Mouse (Mus musculus) heart, postnatal 36 days (tissue): Measurements from ENCODE around the gene Galnt2. TPM values are rescaled to one million over a fixed set of nuclear protein-coding genes. Genes with fewer than 3 reads are reported as not detected.
A peak's percentile ranks its signal among the peaks of the same experiment; 100 is the strongest.

ENCODE experiments used
- DNase-seq, 2 experiments: peaks; one replicate each; pipeline ENCODE4 v3.0.0; 2021 to 2022
- intact Hi-C: fragments of 180-260 bp; cut with DNase I; formaldehyde crosslinking; loops from one replicate; pipeline ENCODE4 v1.15.1; 2025
- total RNA-seq, 2 experiments: library from RNA; stranded (reverse); gene quantifications; 2 replicates each; pipeline ENCODE4 v1.2.3; 2021

Galnt2 gene
- total RNA-seq, 2 experiments from 2014 or later = 32.1 to 34.2 TPM

DNA sequence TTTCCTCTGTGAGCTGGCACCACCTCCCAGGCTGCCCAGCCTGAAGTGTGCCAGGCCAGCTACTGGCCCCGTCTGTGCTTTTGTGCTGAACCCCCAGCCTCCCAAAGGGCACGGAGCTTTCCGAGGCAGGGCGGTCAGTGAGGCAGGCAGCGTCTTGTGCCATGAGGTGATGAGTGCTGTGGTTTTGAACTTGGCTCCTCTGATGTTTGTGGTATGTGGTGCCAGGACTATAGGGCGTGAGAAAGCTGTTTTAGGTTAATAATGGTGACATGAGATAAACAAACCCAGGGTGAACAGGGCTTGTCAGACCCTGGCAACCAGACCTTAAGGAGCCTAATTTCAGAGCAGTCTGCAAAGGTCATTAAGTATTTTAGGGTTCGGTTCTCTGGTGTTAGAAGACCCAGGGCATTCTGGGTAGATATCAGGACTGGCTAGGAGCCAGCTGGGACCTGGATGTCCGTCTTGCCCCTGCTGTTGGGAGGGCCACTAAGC, 86.0 kb downstream of the Galnt2 start:
- DNase-seq = peak; percentile 49 to 60
- intact Hi-C loops = loop anchor here (2.0 kb wide), 1 partner anchor 34 kb away; no protein-coding TSS in a partner anchor

DNA sequence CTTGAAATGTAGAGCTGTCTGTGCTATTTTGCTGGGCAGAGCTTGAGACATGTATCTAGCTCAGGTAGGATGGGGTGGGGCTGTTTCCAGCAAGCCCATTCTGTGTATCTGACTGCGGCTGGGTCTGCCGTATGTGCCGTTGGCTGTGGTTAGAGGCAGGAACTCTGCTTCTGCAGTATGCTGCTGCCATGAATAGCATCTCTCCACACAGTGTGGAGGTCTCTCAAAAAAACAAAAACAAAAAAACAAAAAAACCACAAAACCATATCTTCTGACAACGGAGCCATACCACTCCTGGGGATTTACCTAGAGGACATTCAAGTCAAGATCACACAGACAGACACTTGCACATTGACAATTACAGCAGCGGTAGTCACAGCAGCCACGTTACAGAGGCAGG, 86.6 kb downstream of the Galnt2 start:
- no peak for DNase-seq
- intact Hi-C loops = loop anchor here (2.0 kb wide), 1 partner anchor 35 kb away; no protein-coding TSS in a partner anchor

DNA sequence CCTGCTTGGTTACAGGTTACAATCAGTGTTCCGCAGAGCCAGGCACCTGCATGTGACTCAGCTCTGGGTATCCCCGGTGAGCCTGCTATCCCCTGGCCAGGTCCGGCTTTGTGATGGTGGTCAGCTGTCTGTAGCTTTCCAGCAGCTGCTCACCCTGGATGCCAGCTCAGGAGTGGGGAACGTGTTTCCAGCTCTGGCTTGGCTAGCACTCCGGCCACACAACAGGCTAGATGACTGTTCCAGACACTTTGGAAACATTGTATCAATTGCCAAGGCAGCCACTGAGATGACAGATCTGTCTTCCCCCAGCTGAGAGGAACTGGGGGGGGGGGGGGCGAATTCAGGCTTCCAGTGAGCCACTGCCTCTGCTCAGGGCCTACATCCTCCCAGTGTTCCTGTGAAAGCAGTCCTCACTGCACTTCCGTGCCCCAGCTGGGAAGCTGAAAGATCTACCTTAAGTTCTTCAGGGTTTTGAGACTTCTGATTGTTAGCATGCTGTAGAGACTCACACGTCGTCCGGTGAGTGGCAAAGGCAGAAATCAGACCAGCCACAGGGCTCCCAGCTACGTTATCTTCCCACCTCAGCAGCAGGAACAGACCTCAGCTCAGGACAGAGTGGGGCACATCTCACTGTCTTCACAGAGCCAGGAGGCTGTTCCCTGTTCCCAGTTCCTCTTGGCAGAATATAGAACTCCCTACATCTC, 87.6 kb downstream of the Galnt2 start:
- DNase-seq = peak; percentile 55 to 69
- intact Hi-C loops = no loop called here

DNA sequence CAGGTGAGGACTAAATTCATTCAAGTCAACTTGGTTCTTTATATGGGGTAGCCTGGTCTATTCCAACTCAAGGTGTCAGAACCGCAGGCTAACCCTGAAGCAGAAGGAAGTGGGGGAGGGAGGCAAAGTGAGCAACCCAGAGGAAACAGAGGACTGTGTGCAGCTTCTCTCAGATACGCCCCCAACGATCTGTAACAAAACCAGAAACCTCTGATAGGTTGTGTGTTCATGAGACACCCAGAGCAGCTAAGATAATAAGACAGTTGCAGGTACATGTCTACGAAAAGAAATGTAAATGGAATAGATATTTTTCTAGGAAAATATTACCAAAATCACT, 88.1 kb downstream of the Galnt2 start:
- intact Hi-C loops = no loop called here
- DNase-seq = no peak

DNA sequence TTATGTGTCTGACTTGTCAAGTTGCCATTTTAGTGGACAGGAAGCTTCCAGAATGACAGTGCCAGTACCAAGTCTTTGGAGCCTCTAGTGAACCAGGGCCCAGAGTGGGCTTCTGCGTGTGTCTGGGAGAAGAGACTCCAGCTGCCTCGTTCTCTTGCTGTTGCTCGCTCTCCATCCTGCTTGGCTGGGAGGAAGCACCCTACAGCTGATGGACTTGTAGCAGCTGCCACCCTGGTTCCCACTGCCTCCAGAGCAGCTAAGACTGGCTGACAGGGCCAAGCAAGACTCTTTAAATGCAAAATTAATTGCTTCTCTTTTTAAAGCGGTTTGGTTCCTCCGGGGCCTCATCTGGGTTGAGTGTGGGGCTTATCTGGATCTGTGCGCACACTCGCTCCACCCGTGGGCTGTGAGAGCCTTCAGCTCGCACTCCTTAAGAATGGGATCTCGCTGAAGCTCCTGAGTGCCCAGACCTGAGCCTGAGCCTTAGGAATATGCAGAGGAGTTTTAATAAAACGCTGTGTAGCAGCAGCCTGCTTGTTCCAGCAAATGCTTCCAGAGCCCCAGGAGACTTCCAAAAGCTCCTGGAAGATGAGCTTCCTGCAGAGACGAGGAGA, 90.1 kb downstream of the Galnt2 start:
- intact Hi-C loops = no loop called here
- no peak for DNase-seq

DNA sequence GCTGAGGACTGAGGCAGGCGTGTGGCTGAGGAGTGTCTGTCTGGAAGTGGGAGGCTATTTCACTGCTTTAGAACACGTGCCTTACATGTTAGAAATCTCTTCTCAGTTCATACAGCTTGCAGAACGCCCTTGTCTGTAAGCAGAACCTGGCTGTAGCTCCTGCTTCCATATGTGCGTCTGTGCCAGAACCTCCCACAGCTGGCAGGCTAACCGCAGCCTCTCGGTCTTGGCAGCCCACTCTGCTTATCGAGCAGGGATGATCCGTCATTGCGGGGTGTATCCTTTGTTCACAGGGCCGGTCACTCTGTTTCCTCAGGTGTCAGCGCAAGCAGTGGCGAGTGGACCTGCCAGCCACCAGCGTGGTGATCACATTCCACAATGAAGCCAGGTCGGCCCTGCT, 92.2 kb downstream of the Galnt2 start:
- DNase-seq = peak; percentile 26 to 40
- intact Hi-C loops = no loop called here

DNA sequence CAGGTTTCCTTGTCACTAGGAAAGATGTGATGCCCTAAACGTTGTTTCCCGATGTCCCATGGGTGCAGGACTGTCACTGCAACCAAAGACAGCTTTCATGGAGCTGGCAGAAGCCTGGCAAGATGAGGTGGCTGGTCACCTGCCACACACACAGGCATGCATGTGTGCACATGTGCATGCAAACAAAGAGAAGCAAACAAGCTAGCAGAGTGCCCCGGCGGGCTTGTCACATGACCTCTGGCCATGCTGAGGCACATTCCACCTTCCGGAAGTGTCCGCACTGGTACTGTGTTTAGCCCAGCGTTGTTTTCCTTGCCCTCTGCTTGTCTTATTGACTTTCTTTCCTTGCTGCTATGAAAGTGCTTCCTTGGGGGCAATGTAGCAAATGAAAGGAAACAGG, 97.1 kb downstream of the Galnt2 start:
- no peak for DNase-seq
- intact Hi-C loops = no loop called here

DNA sequence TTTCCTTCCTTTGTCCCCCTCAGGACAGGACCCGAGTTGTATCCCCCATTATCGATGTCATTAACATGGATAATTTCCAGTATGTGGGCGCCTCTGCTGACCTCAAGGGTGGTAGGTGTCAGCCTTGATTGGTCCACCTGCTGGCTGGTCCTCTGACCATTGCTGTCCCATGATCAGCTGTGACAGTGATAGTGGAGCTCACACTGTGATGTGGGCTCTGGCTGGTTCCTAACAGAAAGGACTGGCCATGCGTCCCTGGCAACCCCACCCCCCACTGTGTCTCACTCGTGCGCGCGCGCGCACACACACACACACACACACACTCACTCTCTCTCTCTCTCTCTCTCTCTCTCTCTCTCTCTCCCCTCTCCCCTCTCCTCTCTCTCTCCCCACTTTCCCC, 98.5 kb downstream of the Galnt2 start:
- no peak for DNase-seq
- intact Hi-C loops = no loop called here

DNA sequence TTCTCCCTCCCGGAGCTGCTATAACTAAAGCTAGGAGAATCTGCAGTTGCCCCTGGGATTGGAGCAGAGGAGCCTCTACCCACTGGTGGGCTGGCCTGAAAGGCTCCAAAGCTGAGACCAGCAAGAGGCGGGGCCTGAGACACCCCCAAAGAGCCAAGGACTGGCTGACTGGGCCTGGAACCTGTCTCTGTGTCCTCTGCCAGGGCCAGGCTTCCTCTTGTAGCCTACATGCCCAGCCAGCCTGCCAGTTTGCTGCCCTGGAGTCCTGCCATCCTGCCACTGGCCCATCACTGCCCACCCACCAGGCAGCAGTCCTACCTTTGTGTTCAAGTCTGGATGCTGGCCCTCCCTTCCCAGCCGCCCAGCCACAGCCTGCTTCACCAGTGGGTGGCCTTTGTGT, 99.2 kb downstream of the Galnt2 start:
- no peak for DNase-seq
- intact Hi-C loops = no loop called here

DNA sequence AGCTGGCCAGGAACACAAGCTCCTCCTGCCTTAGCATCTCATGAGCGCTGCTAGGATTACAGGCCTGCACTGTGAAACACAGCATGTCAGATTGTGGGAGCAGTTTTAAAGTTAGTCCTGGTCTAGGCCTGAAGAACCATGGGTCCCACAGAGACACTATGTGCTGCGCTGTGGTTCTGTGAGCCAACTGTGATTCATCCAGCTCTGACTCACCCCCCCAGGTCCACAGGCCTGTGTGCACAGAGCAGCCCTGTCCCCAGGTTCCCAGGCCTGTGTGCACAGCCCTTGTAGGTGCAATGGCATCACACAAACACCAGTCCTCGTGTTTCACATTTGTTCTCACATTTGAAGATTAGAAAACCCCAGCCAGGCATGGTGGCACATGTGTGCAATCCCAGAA, 99.9 kb downstream of the Galnt2 start:
- no peak for DNase-seq
- intact Hi-C loops = no loop called here

DNA sequence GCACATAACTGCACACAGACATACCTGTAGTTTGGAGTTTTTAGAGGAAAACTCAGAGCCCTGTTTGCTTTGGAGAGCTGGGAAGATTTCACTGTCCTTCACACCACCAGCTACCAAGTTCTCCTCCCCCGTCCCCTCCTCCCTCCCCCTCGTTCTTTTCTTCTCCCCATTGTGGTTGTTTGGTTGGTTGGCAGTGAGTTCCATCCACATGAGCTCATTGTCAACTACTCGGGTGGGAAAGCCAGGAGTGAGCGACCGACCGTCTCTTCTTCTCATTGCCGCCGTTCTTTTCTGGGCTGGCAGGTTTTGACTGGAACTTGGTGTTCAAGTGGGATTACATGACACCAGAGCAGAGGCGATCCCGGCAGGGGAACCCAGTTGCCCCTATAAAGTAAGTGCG, 100.5 kb downstream of the Galnt2 start:
- DNase-seq = no peak
- intact Hi-C loops = no loop called here

DNA sequence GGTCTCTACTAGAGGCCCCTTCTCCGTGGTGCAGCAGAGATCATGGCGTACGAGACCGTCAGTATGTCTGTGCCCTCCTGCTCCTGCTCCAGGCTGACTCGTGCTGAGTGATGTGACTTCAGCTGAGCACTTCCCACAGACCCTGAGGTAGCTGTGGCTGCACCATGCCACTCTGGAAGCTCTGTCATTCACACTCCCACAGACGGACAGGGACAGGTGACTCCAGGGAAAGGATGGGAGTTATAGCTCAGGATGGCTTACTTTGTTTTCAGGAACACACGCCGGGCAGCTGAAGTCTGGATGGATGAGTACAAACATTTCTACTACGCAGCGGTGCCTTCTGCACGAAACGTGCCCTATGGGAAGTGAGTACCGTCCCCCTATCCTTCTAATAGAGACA, 105.1 kb downstream of the Galnt2 start:
- intact Hi-C loops = no loop called here

DNA sequence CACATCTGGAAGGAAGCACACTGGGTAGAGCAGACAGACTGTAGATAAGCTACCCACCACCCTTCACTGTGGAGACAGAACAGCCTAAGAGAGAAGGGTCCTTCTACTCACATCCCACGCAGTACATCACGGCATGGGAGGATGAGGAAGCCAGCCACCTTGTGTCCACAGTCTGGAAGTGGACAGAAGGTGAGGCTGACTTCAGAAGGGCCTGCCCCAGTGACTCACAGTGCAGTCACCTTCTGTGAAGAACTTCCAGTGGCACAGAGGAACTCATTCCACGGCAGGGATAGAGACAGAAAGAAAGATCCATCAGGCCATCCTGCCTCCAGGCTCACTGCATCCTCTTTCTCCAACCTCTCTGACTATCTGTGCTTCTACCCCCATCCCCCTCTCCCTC, 108.6 kb downstream of the Galnt2 start:
- intact Hi-C loops = loop anchor here (10.0 kb wide), 1 partner anchor 545 kb away; no protein-coding TSS in a partner anchor

More for the DNA sequence above, 105.1 kb downstream of the Galnt2 start:
- DNase-seq = no peak

DNA sequence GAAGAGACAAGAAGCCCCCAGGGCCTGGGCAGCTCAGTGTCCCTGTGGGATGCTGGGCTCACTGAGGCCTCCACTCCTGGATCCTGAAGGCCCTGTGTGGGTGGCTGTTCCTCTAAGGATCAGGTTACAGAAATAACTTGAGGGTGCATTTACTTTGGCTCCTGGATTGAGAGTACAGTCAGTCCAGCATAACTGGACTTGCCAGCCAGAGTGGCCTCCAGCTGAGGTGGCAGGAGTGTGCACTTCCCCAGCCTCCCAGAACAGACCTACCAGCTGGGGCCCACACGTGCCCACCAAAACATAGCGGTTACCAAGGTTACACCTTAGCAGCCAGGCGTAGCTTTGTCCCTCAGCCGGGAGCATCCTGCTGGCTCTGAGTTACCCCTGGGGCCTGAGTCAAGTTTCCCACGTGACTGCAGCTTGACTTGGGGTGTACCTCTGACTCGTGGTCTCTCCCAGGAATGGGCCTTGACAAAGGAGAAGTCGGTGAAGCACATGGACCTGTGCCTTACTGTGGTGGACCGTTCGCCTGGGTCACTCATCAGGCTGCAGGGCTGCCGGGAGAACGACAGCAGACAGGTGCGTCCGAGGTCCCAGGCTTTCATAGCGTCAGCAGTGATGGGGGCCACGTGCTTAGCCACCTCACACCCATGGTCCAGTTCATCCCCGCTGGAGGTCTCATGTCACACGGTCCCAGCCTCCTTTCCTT, 109.3 kb downstream of the Galnt2 start:
- intact Hi-C loops = loop anchor here (10.0 kb wide), 1 partner anchor 546 kb away; no protein-coding TSS in a partner anchor
- no peak for DNase-seq

More for the DNA sequence above, 108.6 kb downstream of the Galnt2 start:
- no peak for DNase-seq

DNA sequence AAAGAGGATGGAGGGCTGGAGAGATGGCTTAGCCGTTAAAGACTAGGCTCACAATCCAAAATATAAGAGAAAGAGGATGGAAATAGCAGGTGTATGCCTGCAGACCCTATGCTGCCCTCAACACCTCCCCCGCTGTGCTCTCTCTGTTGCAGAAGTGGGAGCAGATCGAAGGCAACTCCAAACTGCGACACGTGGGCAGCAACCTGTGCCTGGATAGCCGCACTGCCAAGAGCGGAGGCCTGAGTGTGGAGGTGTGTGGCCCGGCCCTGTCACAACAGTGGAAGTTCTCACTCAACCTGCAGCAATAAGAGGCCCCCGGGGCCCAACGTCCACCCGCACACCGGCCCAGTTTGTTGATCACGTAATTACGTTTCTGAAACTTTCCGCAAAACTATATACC, 112.0 kb downstream of the Galnt2 start:
- intact Hi-C loops = loop anchor here (10.0 kb wide), 1 partner anchor 548 kb away; no protein-coding TSS in a partner anchor

DNA sequence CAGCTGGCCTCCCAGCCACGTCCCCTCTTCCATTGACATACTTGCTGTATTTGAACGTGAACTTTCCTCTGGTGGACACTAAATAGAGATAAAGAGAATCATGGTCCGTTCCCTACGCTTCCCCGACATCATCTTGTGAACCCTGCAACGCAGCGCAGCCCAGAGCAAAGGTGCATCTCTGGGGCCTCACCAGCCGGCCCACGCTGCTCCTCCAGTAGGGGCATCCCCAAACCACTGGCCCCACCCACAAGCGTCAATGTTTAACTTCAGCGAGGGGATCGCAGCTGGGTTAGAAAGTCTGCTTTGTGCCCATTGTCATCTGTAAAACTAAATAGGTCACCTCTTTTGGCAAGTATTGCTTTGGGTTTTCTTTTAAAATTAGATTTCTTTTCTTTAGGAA, 112.8 kb downstream of the Galnt2 start:
- no peak for DNase-seq
- intact Hi-C loops = loop anchor here (10.0 kb wide), 1 partner anchor 549 kb away; no protein-coding TSS in a partner anchor

More for the DNA sequence above, 112.0 kb downstream of the Galnt2 start:
- no peak for DNase-seq

DNA sequence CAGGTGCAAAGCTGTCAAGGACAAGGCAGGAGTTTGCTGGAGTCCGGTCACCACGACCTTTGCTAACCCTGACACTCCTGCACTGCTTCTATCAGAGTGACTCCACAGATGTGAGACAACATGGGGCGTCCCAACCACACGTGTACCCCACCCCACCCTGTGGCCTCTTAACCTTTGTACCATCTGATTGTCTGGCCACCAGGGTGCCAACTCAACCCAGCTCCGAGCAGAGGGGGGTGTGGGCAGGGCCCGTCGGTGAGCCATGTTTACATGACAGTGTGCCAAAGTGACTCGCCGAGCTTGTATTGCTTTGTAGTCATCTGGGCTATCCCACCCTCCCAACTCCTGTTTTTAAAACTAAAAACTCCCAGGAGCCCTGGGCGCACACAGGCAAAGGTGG, 113.9 kb downstream of the Galnt2 start:
- intact Hi-C loops = loop anchor here (5.0 to 10.0 kb wide), 2 partner anchors 53 to 550 kb away; no protein-coding TSS in a partner anchor
- DNase-seq = no peak

DNA sequence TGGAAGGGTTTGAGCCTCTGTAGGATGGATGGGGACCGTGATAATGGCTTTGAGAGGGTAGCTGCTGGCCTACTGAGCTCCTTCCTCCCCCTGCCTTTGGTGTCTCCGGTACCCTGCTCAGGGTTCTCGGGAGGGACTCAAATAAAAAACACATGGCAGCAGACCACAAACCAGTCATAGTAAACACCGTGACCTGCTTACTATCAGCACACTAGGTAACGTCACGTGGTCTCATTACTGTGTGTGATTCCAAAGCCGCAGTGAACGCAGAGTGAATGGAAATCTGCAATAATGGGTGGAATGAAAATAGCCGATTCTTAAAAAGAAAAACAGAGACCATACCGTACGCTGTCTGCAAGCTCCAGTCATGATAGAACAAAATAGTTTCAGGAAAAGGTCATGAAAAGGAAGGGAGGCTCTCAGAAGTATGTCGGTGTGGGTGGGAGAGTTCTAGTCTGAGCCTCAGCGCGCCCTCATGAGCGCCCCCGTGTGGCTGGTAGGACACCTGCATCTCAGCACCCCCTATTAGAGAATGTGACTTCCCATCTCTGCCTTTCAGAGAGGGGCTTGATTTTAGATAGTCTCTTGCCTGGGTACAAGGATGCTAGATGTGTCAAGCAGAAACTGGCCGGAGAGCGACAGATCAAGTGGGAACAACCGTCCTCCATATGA, 115.8 kb downstream of the Galnt2 start:
- DNase-seq = peak; percentile 68 to 77

DNA sequence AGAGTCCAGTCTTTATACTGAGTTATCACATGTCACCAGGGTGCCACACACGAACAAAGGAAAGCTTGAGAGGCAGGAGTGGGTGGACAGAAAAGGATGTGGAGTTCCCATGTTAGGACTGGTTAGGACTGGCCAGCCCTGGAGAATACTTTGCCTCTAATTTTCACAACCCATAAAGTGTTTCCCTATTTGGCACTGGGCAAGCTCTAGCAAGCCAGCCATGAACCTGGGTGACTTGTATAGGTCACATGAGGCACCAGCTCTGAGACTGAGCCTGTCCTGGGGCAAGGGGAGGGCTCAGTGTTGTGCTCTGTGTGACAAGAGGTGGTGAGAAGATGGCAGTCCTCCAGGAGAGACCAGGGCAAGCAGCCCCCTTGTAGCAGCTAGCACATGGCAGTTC, 116.9 kb downstream of the Galnt2 start:
- no peak for DNase-seq
- intact Hi-C loops = loop anchor here (2.0 to 10.0 kb wide), 3 partner anchors 56 to 553 kb away; no protein-coding TSS in a partner anchor

More for the DNA sequence above, 115.8 kb downstream of the Galnt2 start:
- intact Hi-C loops = loop anchor here (1.0 to 10.0 kb wide), 4 partner anchors 55 to 552 kb away; no protein-coding TSS in a partner anchor

DNA sequence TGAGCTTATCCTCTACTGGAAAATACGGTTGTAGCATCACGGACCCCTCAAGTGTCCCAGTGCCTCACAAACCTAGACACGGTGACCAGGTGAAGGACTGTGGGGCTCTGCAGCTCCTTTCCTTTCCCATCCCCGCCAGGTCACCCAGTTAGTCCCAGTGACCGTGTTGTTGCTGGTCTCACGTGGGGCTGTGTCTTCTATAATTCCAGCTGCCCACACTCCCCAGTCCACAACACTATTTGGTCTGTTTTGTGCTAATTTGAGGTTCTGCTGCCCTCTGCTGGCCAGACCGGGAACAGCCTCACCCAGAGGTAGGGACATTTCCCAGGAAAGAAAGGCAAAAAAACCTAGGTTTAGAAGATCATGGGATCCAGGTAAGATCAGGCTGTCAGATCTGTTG, 118.5 kb downstream of the Galnt2 start:
- intact Hi-C loops = loop anchor here (2.0 to 10.0 kb wide), 3 partner anchors 57 to 555 kb away; no protein-coding TSS in a partner anchor
- DNase-seq = peak; percentile 85 to 94
